Mouse (Mus musculus) MEL (cell line): ENCODE data around the gene Npl. TPM values are rescaled to one million over a fixed set of nuclear protein-coding genes. Genes with fewer than 3 reads are reported as not detected.
A peak's percentile ranks its signal among the peaks of the same experiment; 100 is the strongest.

ENCODE experiments used
- DNase-seq: peaks from one replicate; pipeline ENCODE4 v3.0.0; 2011; ENCODE audit warnings: low read depth, low spot score
- H3K27ac ChIP-seq: 2 replicates; pipeline ENCODE4 v1.5.1; 2012; ENCODE audit warnings: low read depth, mild to moderate bottlenecking, control low read depth, low read length, moderate library complexity; ENCODE audit not compliant: control insufficient read depth
- H3K27me3 ChIP-seq, 2 experiments: fragments of 150-350 bp in 1 of 2; sonication (generic) in 1 of 2; 2 replicates each; pipeline ENCODE4 v1.6.1; 2012; ENCODE audit warnings: low read length in 2 of 2, mild to moderate bottlenecking in 2 of 2, improper control_type of control experiment in 1 of 2, moderate library complexity in 1 of 2; ENCODE audit not compliant: insufficient read depth in 2 of 2, control insufficient read depth in 1 of 2
- H3K36me3 ChIP-seq, 2 experiments: 2 replicates each; pipeline ENCODE4 v1.6.1; 2012 to 2014; ENCODE audit warnings: low read length in 2 of 2, improper control_type of control experiment in 1 of 2, inconsistent platforms in 1 of 2, mild to moderate bottlenecking in 1 of 2; ENCODE audit not compliant: insufficient read depth in 2 of 2, control insufficient read depth in 1 of 2
- H3K4me1 ChIP-seq, 2 experiments: fragments of 150-350 bp in 1 of 2; sonication (generic) in 1 of 2; 2 replicates each; pipeline ENCODE4 v1.6.1; 2012; ENCODE audit warnings: low read length in 2 of 2, improper control_type of control experiment in 1 of 2, mild to moderate bottlenecking in 1 of 2; ENCODE audit not compliant: insufficient read depth in 2 of 2, control insufficient read depth in 1 of 2
- H3K4me3 ChIP-seq, 2 experiments: fragments of 150-350 bp in 1 of 2; sonication (generic) in 1 of 2; 2 replicates each; pipeline ENCODE4 v1.5.1; 2012; ENCODE audit warnings: low read depth in 2 of 2, low read length in 2 of 2, mild to moderate bottlenecking in 2 of 2, moderate library complexity in 2 of 2, control low read depth in 1 of 2, improper control_type of control experiment in 1 of 2; ENCODE audit not compliant: control insufficient read depth in 1 of 2, insufficient read depth in 1 of 2
- H3K79me2 ChIP-seq: 2 replicates; pipeline ENCODE4 v1.6.1; 2012; ENCODE audit warnings: mild to moderate bottlenecking, low read length, moderate library complexity; ENCODE audit not compliant: control insufficient read depth, poor library complexity, insufficient read depth
- H3K9ac ChIP-seq: 2 replicates; pipeline ENCODE4 v1.6.1; 2012; ENCODE audit warnings: low read depth, mild to moderate bottlenecking, control low read depth, low read length, moderate library complexity; ENCODE audit not compliant: control insufficient read depth, poor library complexity, severe bottlenecking
- H3K9me3 ChIP-seq: fragments of 150-350 bp; sonication (generic); replicated peaks from 2 replicates; pipeline ENCODE4 v1.6.1; 2012; ENCODE audit warnings: mild to moderate bottlenecking, low read length, improper control_type of control experiment, moderate library complexity; ENCODE audit not compliant: insufficient read depth
- BHLHE40 ChIP-seq: IDR thresholded peaks from 2 replicates; pipeline ENCODE4 v1.6.1; 2012; ENCODE audit warnings: low read depth, mild to moderate bottlenecking, inconsistent platforms, low read length, improper control_type of control experiment, borderline replicate concordance
- CHD1 ChIP-seq: IDR thresholded peaks from 2 replicates; pipeline ENCODE4 v1.6.1; 2012; ENCODE audit warnings: low read depth, mild to moderate bottlenecking, inconsistent platforms, low read length, improper control_type of control experiment
- CHD2 ChIP-seq: IDR thresholded peaks from 2 replicates; pipeline ENCODE4 v1.6.1; 2011; ENCODE audit warnings: low read length, improper control_type of control experiment
- CTCF ChIP-seq, 3 experiments: IDR thresholded peaks in 2 of 3; conservative IDR thresholded peaks in 1 of 3; 2 replicates each; pipeline ENCODE4 v1.5.1; 2011 to 2012; ENCODE audit warnings: low read length in 3 of 3, low read depth in 2 of 3, mild to moderate bottlenecking in 2 of 3, improper control_type of control experiment in 1 of 3, inconsistent platforms in 1 of 3, mixed read lengths in 1 of 3, moderate library complexity in 1 of 3; ENCODE audit not compliant: control insufficient read depth in 1 of 3, insufficient read depth in 1 of 3, poor library complexity in 1 of 3, severe bottlenecking in 1 of 3
- E2F4 ChIP-seq: IDR thresholded peaks from 2 replicates; pipeline ENCODE4 v1.6.1; 2011; ENCODE audit warnings: low read depth, low read length, improper control_type of control experiment, borderline replicate concordance
- ELF1 ChIP-seq: IDR thresholded peaks from 2 replicates; pipeline ENCODE4 v1.6.1; 2014; ENCODE audit warnings: low read depth, mild to moderate bottlenecking, inconsistent platforms, low read length, improper control_type of control experiment, moderate library complexity
- EP300 ChIP-seq, 2 experiments: IDR thresholded peaks; 2 replicates each; pipeline ENCODE4 v1.6.1; 2011; ENCODE audit warnings: improper control_type of control experiment in 2 of 2, low read length in 2 of 2, low read depth in 1 of 2, mild to moderate bottlenecking in 1 of 2
- ETS1 ChIP-seq: IDR thresholded peaks from 2 replicates; pipeline ENCODE4 v1.6.1; 2012; ENCODE audit warnings: low read depth, mild to moderate bottlenecking, inconsistent platforms, low read length, improper control_type of control experiment, moderate library complexity
- GABPA ChIP-seq: IDR thresholded peaks from 2 replicates; pipeline ENCODE4 v1.6.1; 2012; ENCODE audit warnings: low read depth, mild to moderate bottlenecking, inconsistent platforms, low read length, improper control_type of control experiment, moderate library complexity
- GATA1 ChIP-seq: IDR thresholded peaks from 2 replicates; pipeline ENCODE4 v1.6.1; 2011; ENCODE audit warnings: low read depth, low read length, improper control_type of control experiment
- HCFC1 ChIP-seq: IDR thresholded peaks from 2 replicates; pipeline ENCODE4 v1.6.1; 2012; ENCODE audit warnings: low read depth, mild to moderate bottlenecking, inconsistent platforms, low read length, improper control_type of control experiment, moderate library complexity
- JUND ChIP-seq: IDR thresholded peaks from 2 replicates; pipeline ENCODE4 v1.6.1; 2011; ENCODE audit warnings: low read depth, mild to moderate bottlenecking, improper control_type of control experiment, low read length
- KAT2A ChIP-seq: conservative IDR thresholded peaks from 2 replicates; pipeline ENCODE4 v1.6.1; 2012; ENCODE audit warnings: low read depth, low read length, improper control_type of control experiment, inconsistent platforms
- MAFK ChIP-seq: IDR thresholded peaks from 2 replicates; pipeline ENCODE4 v1.6.1; 2011; ENCODE audit warnings: low read depth, mild to moderate bottlenecking, low read length, improper control_type of control experiment, borderline replicate concordance
- MAX ChIP-seq: IDR thresholded peaks from 2 replicates; pipeline ENCODE4 v1.6.1; 2011; ENCODE audit warnings: low read length, improper control_type of control experiment
- MAZ ChIP-seq: IDR thresholded peaks from 2 replicates; pipeline ENCODE4 v1.6.1; 2012; ENCODE audit warnings: low read depth, mild to moderate bottlenecking, inconsistent platforms, low read length, improper control_type of control experiment
- MEF2A ChIP-seq: IDR thresholded peaks from 2 replicates; pipeline ENCODE4 v1.6.1; 2014; ENCODE audit warnings: low read depth, mild to moderate bottlenecking, inconsistent platforms, low read length, improper control_type of control experiment; ENCODE audit not compliant: poor library complexity, insufficient replicate concordance, severe bottlenecking; ENCODE audit errors: extremely low read depth
- MXI1 ChIP-seq: IDR thresholded peaks from 2 replicates; pipeline ENCODE4 v1.6.1; 2011; ENCODE audit warnings: mild to moderate bottlenecking, low read depth, low read length, improper control_type of control experiment
- MYB ChIP-seq: IDR thresholded peaks from 2 replicates; pipeline ENCODE4 v1.6.1; 2011; ENCODE audit warnings: mild to moderate bottlenecking, low read depth, low read length, improper control_type of control experiment
- MYC ChIP-seq: IDR thresholded peaks from 2 replicates; pipeline ENCODE4 v1.6.1; 2011; ENCODE audit warnings: low read depth, mild to moderate bottlenecking, low read length, improper control_type of control experiment, moderate library complexity
- NELFE ChIP-seq: IDR thresholded peaks from 2 replicates; pipeline ENCODE4 v1.6.1; 2011; ENCODE audit warnings: low read depth, low read length, improper control_type of control experiment
- NRF1 ChIP-seq: IDR thresholded peaks from 2 replicates; pipeline ENCODE4 v1.6.1; 2014; ENCODE audit warnings: low read depth, mild to moderate bottlenecking, inconsistent platforms, low read length, improper control_type of control experiment, moderate library complexity; ENCODE audit not compliant: poor library complexity, insufficient read depth, severe bottlenecking
- POLR2A ChIP-seq, 2 experiments: IDR thresholded peaks; 2 replicates each; pipeline ENCODE4 v1.6.1; 2011 to 2012; ENCODE audit warnings: low read length in 2 of 2, mild to moderate bottlenecking in 2 of 2, control low read depth in 1 of 2, improper control_type of control experiment in 1 of 2, low read depth in 1 of 2, moderate library complexity in 1 of 2; ENCODE audit not compliant: control insufficient read depth in 1 of 2, insufficient read depth in 1 of 2, poor library complexity in 1 of 2
- POLR2AphosphoS2 ChIP-seq: IDR thresholded peaks from 2 replicates; pipeline ENCODE4 v1.6.1; 2011; ENCODE audit warnings: low read length, improper control_type of control experiment
- RAD21 ChIP-seq: IDR thresholded peaks from 2 replicates; pipeline ENCODE4 v1.6.1; 2011; ENCODE audit warnings: mild to moderate bottlenecking, low read depth, low read length, improper control_type of control experiment
- RCOR1 ChIP-seq: IDR thresholded peaks from 2 replicates; pipeline ENCODE4 v1.6.1; 2012; ENCODE audit warnings: low read depth, mild to moderate bottlenecking, inconsistent platforms, low read length, improper control_type of control experiment
- SIN3A ChIP-seq: IDR thresholded peaks from 2 replicates; pipeline ENCODE4 v1.6.1; 2012; ENCODE audit warnings: low read length, improper control_type of control experiment, inconsistent platforms
- SMC3 ChIP-seq: IDR thresholded peaks from 2 replicates; pipeline ENCODE4 v1.6.1; 2011; ENCODE audit warnings: low read depth, low read length, improper control_type of control experiment
- TBP ChIP-seq: IDR thresholded peaks from 2 replicates; pipeline ENCODE4 v1.8.0; 2011; ENCODE audit warnings: low read depth, low read length, improper control_type of control experiment
- TCF12 ChIP-seq: IDR thresholded peaks from 2 replicates; pipeline ENCODE4 v1.6.1; 2014; ENCODE audit warnings: low read depth, mild to moderate bottlenecking, inconsistent platforms, low read length, improper control_type of control experiment, moderate library complexity
- UBTF ChIP-seq: IDR thresholded peaks from 2 replicates; pipeline ENCODE4 v1.6.1; 2012; ENCODE audit warnings: low read depth, mild to moderate bottlenecking, inconsistent platforms, low read length, improper control_type of control experiment, moderate library complexity, borderline replicate concordance; ENCODE audit not compliant: insufficient read depth
- USF1 ChIP-seq: IDR thresholded peaks from 2 replicates; pipeline ENCODE4 v1.6.1; 2014; ENCODE audit warnings: low read depth, mild to moderate bottlenecking, inconsistent platforms, low read length, improper control_type of control experiment, moderate library complexity
- USF2 ChIP-seq, 2 experiments: IDR thresholded peaks; 2 replicates each; pipeline ENCODE4 v1.6.1; 2011 to 2012; ENCODE audit warnings: improper control_type of control experiment in 2 of 2, low read length in 2 of 2, borderline replicate concordance in 1 of 2, inconsistent platforms in 1 of 2, low read depth in 1 of 2, mild to moderate bottlenecking in 1 of 2; ENCODE audit not compliant: insufficient read depth in 1 of 2
- ZKSCAN1 ChIP-seq: IDR thresholded peaks from 2 replicates; pipeline ENCODE4 v1.6.1; 2012; ENCODE audit warnings: low read depth, mild to moderate bottlenecking, inconsistent platforms, low read length, improper control_type of control experiment, moderate library complexity
- ZMIZ1 ChIP-seq: IDR thresholded peaks from 2 replicates; pipeline ENCODE4 v1.6.1; 2012; ENCODE audit warnings: low read depth, mild to moderate bottlenecking, inconsistent platforms, low read length, improper control_type of control experiment, moderate library complexity
- ZNF384 ChIP-seq: IDR thresholded peaks from 2 replicates; pipeline ENCODE4 v1.6.1; 2012; ENCODE audit warnings: low read depth, mild to moderate bottlenecking, inconsistent platforms, low read length, improper control_type of control experiment
- polyA plus RNA-seq, 2 experiments: library from polyadenylated mRNA; stranded (reverse) in 1 of 2; unstranded in 1 of 2; fragments of >175 nt in 1 of 2; fragments of >200 nt in 1 of 2; gene quantifications; 2 replicates each; pipeline versions ENCODE4 v1.2.1 to v1.2.4; 2012; ENCODE audit warnings: low replicate concordance in 2 of 2, low read depth in 1 of 2; ENCODE audit not compliant: insufficient read length in 2 of 2, insufficient read depth in 1 of 2, missing spikeins in 1 of 2
- total RNA-seq: library from RNA; depleted of rRNA; stranded (reverse); fragments of 300-350 nt; gene quantifications from 2 replicates; pipeline ENCODE4 v1.2.3, GENCODE M21; 2012

Gene Npl
- total and polyA plus RNA-seq, 3 experiments: 0.08 TPM; not detected in 2

GRCm38 (mm10) chr1:153486767-153487499 is 62.9 kb downstream of the Npl start:
- Histone ChIP-seq H3K36me3 (peaks cover 22 to 33% of the 10 kb centered on the region in 2 experiments), H3K4me3 (peak overlapping the region; percentile 70 to 94), H3K27ac (peak overlapping the region; percentile 75), H3K4me1 (peaks cover 8 to 12% of the 10 kb centered on the region in 2 experiments), H3K79me2 (peaks cover 49% of the 10 kb centered on the region), H3K27me3 (no peaks in the 10 kb centered on the region), H3K9me3 (no peaks in the 10 kb centered on the region), H3K9ac (peak overlapping the region; percentile 98)
- peak; percentile 75 for DNase-seq
- TF ChIP-seq MAZ (0 out of 2 replicates have a peak, but pooled peaks have one; percentile 40), GABPA (no peak), USF1 (peak; percentile 93), CHD1 (peak; percentile 3), RAD21 (no peak), HCFC1 (0 out of 2 replicates have a peak, but pooled peaks have one; percentile 55), MYB (no peak), E2F4 (no peak), GATA1 (no peak), TBP (no peak), ELF1 (peak; percentile 27; the same call in 1 of the 2 replicates), SMC3 (no peak), ZMIZ1 (0 out of 2 replicates have a peak, but pooled peaks have one; percentile 45), JUND (no peak), UBTF (no peak), CTCF (IDR thresholded peaks at IDR 0.05 in 2 of 3, conservative IDR thresholded peaks at IDR 0.05 in 1 of 3; ENCODE audit: control insufficient read depth in 1 of 3, insufficient read depth in 1 of 3, low read depth in 2 of 3, low read length in 3 of 3, poor library complexity in 1 of 3, severe bottlenecking in 1 of 3) (no peak), NELFE (no peak), SIN3A (no peak; the same call in none of the 2 replicates), MAFK (no peak), ETS1 (no peak), MAX (peak; percentile 92), KAT2A (no peak), RCOR1 (no peak), CHD2 (no peak), MXI1 (peak; percentile 87), EP300 (IDR thresholded peaks at IDR 0.05; ENCODE audit: low read depth in 1 of 2, low read length in 2 of 2) (0 out of 4 replicates have a peak, but pooled peaks of 1 of the 2 experiments have one; percentile 10), TCF12 (no peak), ZKSCAN1 (no peak), ZNF384 (no peak), MYC (peak; percentile 72), MEF2A (no peak), POLR2AphosphoS2 (no peak), NRF1 (no peak), POLR2A (IDR thresholded peaks at IDR 0.05; ENCODE audit: control insufficient read depth in 1 of 2, insufficient read depth in 1 of 2, low read depth in 1 of 2, low read length in 2 of 2, poor library complexity in 1 of 2) (no peak), BHLHE40 (peak; percentile 48; the same call in 1 of the 2 replicates), USF2 (IDR thresholded peaks at IDR 0.05; ENCODE audit: borderline replicate concordance in 1 of 2, insufficient read depth in 1 of 2, low read depth in 1 of 2, low read length in 2 of 2) (peak in 1 of 2 experiments; percentile 73; a peak in 2 of 4 replicates)
